Mouse (Mus musculus) cerebellum, postnatal 14 days (tissue): ENCODE results near the gene Trio.

Experiments
- DNase-seq, 2 experiments: peaks; one replicate each; pipeline ENCODE4 v3.0.0; 2021; ENCODE audit warnings: mixed read lengths in 2 of 2

The Trio gene

DNA sequence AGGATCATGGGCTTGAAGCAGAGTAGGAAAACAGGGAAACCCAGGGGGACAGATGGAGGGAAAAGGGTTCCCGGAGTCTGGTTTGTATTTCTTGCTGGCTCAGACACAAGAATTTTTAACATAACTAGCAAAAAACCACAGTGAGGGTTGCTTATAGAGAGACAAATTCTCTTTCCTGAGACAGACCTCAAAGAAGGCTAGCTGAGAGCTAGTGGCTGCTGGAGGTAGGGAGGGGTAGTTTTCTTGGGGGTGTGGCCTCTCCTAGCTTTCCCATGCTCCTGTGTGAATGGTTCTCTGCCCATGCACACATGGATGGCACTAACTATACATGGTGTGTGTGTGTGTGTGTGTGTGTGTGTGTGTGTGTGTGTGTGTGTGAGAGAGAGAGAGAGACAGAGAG lies 265.0 kb downstream of the Trio start:
- no peak for DNase-seq

DNA sequence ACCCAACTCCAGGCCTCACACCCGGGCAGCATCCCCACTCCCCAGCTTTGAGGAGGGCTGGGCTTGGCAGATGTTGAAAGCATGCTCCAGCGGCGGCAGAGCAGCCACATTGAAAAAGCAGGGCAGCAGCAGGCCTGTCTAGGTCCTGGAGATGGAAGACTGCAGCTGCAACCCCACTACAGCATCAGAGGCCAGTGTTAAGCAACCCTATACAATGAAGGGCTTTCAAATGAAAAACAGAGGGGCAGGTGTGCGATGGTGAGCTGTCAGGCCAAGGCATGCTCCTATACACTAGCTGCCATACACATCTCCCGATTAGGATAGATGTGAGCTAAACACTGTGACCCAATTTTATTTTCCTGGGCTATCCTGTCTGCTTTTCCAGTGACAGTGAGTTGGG lies 265.8 kb downstream of the Trio start:
- DNase-seq: no peak

DNA sequence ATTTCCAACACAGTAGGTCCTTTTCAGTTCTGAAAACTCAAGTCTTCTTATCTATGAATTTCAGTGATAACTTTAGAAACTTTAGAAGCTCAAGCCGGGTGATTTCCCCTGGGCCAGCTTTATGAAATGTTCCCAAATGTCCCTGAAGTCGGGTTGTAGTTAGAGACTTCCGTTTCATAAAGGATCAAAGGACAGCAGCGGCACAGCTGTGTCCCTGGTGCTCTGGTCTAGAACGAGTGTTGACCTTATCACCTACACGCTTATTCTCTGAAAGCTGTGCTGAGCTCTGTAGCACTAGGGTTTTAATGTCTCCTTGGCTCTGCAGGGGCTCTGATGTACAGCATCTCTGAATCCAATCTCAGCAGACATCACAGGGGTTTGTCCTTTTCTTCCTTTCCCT lies 267.0 kb downstream of the Trio start:
- DNase-seq: no peak

GRCm38 (mm10) chr15:27756426-27756825 lies 269.2 kb downstream of the Trio start:
- no peak for DNase-seq

DNA sequence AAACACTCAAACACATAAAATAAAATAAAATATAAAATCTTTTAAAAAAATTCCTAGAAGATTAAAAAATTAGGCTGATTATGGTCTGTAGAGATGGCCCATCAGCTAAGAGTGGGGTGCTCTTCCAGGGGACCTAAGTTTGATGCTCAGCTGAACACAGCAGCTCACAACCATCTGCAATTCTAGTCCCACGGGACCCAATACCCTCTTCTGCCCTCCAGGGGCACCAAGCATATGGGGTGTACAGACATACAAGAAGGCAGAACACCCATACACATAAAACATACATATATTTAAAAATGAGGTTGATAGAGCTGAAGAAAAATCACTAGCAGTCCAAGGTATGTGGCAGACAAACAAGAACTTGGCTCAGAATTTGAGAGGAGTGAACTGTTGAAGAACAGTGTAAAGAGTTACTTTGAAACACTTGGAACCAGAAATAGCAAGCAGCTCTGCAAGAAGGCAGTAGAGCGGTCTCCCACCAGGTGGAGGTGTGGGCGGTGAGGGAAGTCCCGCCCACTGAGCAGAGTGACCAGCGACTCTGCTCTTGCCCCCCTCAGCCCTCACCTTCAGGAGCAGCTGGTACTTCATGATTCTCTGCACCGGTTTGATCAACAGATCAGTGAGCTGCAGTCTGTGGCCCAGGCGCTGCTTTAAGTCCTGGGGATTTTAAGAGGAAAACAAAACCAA lies 270.9 kb downstream of the Trio start:
- no peak for DNase-seq

- no peak for DNase-seq
Measured at GRCm38 (mm10) chr15:27753923-27754322, 271.7 kb downstream of the Trio start.

- DNase-seq: no peak
Measured at GRCm38 (mm10) chr15:27752677-27753342, 272.8 kb downstream of the Trio start.

GRCm38 (mm10) chr15:27751612-27752405 lies 273.8 kb downstream of the Trio start:
- DNase-seq: peak; percentile 65 to 75

- DNase-seq: no peak
Measured at GRCm38 (mm10) chr15:27748739-27749138, 276.9 kb downstream of the Trio start.

DNA sequence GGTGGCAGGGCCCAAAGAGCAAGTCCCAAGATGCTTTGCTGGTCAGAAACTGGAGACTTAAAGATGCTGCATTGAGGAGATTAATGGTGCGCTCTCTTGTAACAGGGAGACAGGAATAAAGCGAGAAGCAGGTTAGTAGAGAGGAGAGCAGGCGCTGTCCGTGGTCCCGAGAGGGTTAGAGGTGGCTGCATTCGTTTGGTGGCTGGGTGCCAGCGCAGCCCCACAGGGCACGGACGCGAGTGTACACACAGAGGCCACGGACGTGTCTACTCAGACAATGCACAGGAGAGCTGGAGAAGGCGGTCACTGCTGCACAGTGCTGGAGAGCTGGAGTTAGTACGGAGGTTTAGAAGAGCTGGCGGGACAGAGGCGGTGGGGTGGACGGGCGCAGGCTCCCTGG lies 278.1 kb downstream of the Trio start:
- DNase-seq: no peak

DNA sequence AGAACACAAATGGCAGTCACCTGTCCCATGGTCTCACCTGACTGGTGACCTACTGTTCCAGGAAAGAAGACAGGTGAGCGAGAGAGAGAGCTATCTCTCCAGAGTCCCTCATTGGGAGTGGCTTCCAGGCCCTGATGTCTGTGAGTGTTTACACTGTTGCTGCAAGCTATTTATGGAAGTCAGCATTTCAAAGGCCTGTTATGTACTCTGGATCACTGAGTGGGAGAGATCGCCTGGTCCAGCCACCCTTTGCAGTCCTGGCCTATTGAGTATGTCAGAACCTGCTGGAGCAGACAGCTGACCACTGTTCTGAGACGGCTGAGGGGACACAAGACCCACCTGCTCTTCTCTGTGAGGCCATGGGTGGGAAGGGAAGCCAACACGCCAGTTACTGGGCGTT lies 280.7 kb downstream of the Trio start:
- no peak for DNase-seq

GRCm38 (mm10) chr15:27740080-27740479 lies 285.6 kb downstream of the Trio start:
- DNase-seq: no peak

DNA sequence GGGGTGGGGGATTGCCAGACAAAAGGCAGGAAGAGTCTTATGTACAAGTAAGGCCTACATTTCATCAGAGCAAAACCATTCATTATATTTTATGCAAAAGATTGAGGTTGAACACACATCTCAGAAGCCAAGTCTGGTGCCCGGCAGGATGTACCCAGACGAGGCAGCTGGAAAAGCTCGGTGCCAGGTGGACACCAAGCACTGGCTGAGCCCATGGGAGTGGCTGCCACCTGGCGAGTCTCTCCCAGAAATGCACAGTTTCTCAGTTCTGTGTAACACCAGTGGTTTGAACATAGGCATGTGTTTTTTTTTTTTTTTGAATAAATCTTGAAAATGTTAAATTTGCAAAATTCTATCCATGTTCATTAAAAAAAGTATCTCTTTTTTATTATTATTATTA lies 293.8 kb downstream of the Trio start:
- DNase-seq: no peak

- DNase-seq: no peak
Measured at GRCm38 (mm10) chr15:27726228-27726627, 299.4 kb downstream of the Trio start.

- DNase-seq: no peak
Measured at GRCm38 (mm10) chr15:27724796-27725680, 300.6 kb downstream of the Trio start.

- DNase-seq: no peak
Measured at GRCm38 (mm10) chr15:27724298-27724697, 301.4 kb downstream of the Trio start.

- no peak for DNase-seq
Measured at GRCm38 (mm10) chr15:27723746-27724145, 301.9 kb downstream of the Trio start.

- peak in 1 of 2 experiments; percentile 28 for DNase-seq
Measured at GRCm38 (mm10) chr15:27720297-27720696, 305.4 kb downstream of the Trio start.

- no peak for DNase-seq
Measured at GRCm38 (mm10) chr15:27718668-27719067, 307.0 kb downstream of the Trio start.

- peak; percentile 64 for DNase-seq
Measured at GRCm38 (mm10) chr15:27715331-27715730, 310.3 kb downstream of the Trio start.

GRCm38 (mm10) chr15:27710698-27711097 lies 314.9 kb downstream of the Trio start:
- DNase-seq: no peak

DNA sequence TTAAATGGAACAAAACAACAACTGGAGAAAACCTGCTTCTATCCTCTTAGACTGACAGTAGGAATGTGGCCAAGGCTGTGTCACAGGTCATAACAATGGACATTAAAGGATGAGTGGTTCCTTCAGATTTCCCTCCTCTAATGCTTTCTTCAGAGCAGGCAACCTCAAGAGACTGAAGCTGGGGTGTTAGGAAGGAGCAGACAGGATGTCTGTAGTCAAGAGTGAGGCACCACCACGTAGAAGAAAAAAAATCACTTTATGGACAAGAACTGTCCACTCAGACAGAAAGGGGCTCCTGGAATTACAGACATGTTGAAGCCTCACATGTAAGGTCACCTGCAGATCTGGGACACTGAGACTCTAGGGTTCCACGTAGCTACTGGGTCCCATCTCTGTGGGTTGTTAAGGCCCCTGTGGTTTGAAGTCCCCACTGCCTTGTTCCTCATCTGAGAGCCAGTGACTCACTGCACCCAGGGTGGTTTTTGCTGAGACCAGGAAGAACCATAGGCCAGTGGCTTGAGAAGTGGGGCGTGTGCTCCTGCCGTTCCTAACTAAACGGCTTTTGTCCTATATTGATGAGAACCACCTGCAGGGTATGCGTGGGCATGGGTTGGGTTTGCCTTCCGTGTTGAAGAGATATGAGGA lies 316.6 kb downstream of the Trio start:
- no peak for DNase-seq
